Mouse (Mus musculus): ENCODE results near the gene Cdh15. TPM values are rescaled to one million over a fixed set of nuclear protein-coding genes. Genes with fewer than 3 reads are reported as not detected.

Gene Cdh15
- polyA plus RNA-seq, 1 experiment from 2014 or later = 0.17 TPM

GRCm38 (mm10) chr8:122916766-122917165 lies 69.0 kb downstream of the Cdh15 start:
- Histone ChIP-seq H3K4me3 (no peak overlapping the region), H3K4me2 (no peak overlapping the region), H3K9ac (no peak overlapping the region), H3K27me3 (replicated peaks) (no peaks in the 10 kb centered on the region), H3K9me3 (replicated peaks) (no peaks in the 10 kb centered on the region), H3K36me3 (peaks cover 41% of the 10 kb centered on the region), H3K4me1 (peaks cover 52% of the 10 kb centered on the region), H3K27ac (no peak overlapping the region)
- ATAC-seq = no peak
- 44% methylated on average over 3 of the region's 3 CpGs for WGBS (ENCODE audit: insufficient replicate concordance)

Other genes starting within 250 kb of the Cdh15 start
- gene Galns, start 236.5 kb upstream of the Cdh15 start, polyA plus RNA-seq (2016; fragmentation: Nextera tagmentation; extraction: Ambion mirVana) = 4.6 TPM in 2 replicates
- 27.2 and 30.0 TPM in 2 replicates for gene Trappc2l, start 236.3 kb upstream of the Cdh15 start, polyA plus RNA-seq (2016; fragmentation: Nextera tagmentation; extraction: Ambion mirVana)
- gene Pabpn1l, start 225.2 kb upstream of the Cdh15 start, polyA plus RNA-seq (2016; fragmentation: Nextera tagmentation; extraction: Ambion mirVana) = not detected in 2 replicates
- gene Cbfa2t3, start 148.9 kb upstream of the Cdh15 start, polyA plus RNA-seq (2016; fragmentation: Nextera tagmentation; extraction: Ambion mirVana) = 7.7 and 8.0 TPM in 2 replicates
- gene Acsf3, start 72.5 kb upstream of the Cdh15 start, polyA plus RNA-seq (2016; fragmentation: Nextera tagmentation; extraction: Ambion mirVana) = 10.8 and 11.3 TPM in 2 replicates
- gene Ankrd11, start 194.3 kb downstream of the Cdh15 start, polyA plus RNA-seq (2016; fragmentation: Nextera tagmentation; extraction: Ambion mirVana) = 43.9 and 44.0 TPM in 2 replicates
- 40.0 TPM in 2 replicates for gene Spg7, start 215.0 kb downstream of the Cdh15 start, polyA plus RNA-seq (2016; fragmentation: Nextera tagmentation; extraction: Ambion mirVana)

Data from liver, embryonic 12.5 days (tissue).